Mouse (Mus musculus) erythroblast, embryonic 14.5 days (primary cell): ENCODE measurements around the gene H2al1d.

ENCODE experiments used
- GATA1 ChIP-seq: IDR thresholded peaks from 2 replicates; pipeline ENCODE4 v1.6.1; 2012; ENCODE audit warnings: low read length, inconsistent platforms, mixed read lengths
- TAL1 ChIP-seq: IDR thresholded peaks from 3 replicates; pipeline ENCODE4 v1.6.1; 2012; ENCODE audit warnings: low read length, inconsistent platforms, mixed read lengths

- no peak for TF ChIP-seq TAL1
- TF ChIP-seq GATA1 = no peak
Observed at GRCm38 (mm10) chrX:11346756-11347155, 38.1 kb downstream of the H2al1d start.
